ENCODE assay signal across 9 mouse cellular contexts in genomic region chr4:142095513-142096241, GRCm38 (mm10). TPM values are rescaled to one million over a fixed set of nuclear protein-coding genes. Genes with fewer than 3 reads are reported as not detected.
DNase-seq lines count a peak whose midpoint lies in the region; ATAC-seq and TF ChIP-seq lines count a peak whose summit lies in the region.
"Had no signal": no experiment of that assay in that cellular context is flagged by ENCODE, and none has a peak within 500 bp of the region (broad histone marks: within the 10 kb centered on the region; RNA-seq: fewer than 3 reads in every experiment).

No protein-coding gene starts in this region.

- TF ChIP-seq CTCF in kidney, adult 2 months (conservative IDR thresholded peaks at IDR 0.05; ENCODE audit: insufficient read depth, insufficient read length, low read depth, low read length): no peak

- H3K9me3 ChIP-seq in heart, embryonic 12.5 days (replicated peaks): no peaks in the 10 kb centered on the region
- H3K9me3 ChIP-seq: liver, embryonic 15.5 days had no signal

- H3K4me2 ChIP-seq in heart, embryonic 12.5 days: no peak overlapping the region
- H3K4me2 ChIP-seq: liver, embryonic 15.5 days had no signal

- no peak overlapping the region for H3K4me3 ChIP-seq in heart, embryonic 12.5 days
- H3K4me3 ChIP-seq in kidney, adult 2 months (ENCODE audit: insufficient read depth, low read depth, low read length): no peak overlapping the region
- H3K4me3 ChIP-seq: liver, embryonic 15.5 days had no signal

- H3K27me3 ChIP-seq in heart, embryonic 12.5 days (replicated peaks): 0 out of 2 replicates have a peak, but pooled peaks cover 3% of the 10 kb centered on the region
- no peaks in the 10 kb centered on the region for H3K27me3 ChIP-seq in kidney, adult 2 months (replicated peaks; ENCODE audit: control insufficient read depth, insufficient read depth, low read length)
- H3K27me3 ChIP-seq: liver, embryonic 15.5 days had no signal

- ATAC-seq in heart, embryonic 12.5 days (ENCODE audit: insufficient number of reproducible peaks, low FRiP score): no peak

- no peaks in the 10 kb centered on the region for H3K36me3 ChIP-seq in heart, embryonic 12.5 days
- no peaks in the 10 kb centered on the region for H3K36me3 ChIP-seq in kidney, adult 2 months (ENCODE audit: control insufficient read depth, insufficient read depth, low read length)
- H3K36me3 ChIP-seq: liver, embryonic 15.5 days had no signal

- H3K27ac ChIP-seq in heart, embryonic 12.5 days (ENCODE audit: poor library complexity, severe bottlenecking): no peak overlapping the region
- no peak overlapping the region for H3K27ac ChIP-seq in kidney, adult 2 months (ENCODE audit: insufficient read depth, low read depth, low read length)
- H3K27ac ChIP-seq: liver, embryonic 15.5 days had no signal

- H3K4me1 ChIP-seq in heart, embryonic 12.5 days (replicated peaks): peaks cover 32% of the 10 kb centered on the region
- peaks cover 2% of the 10 kb centered on the region; the same call in 1 of the 2 replicates for H3K4me1 ChIP-seq in kidney, adult 2 months (ENCODE audit: control insufficient read depth, insufficient read depth, low read length)

- TF ChIP-seq POLR2A in kidney, adult 2 months (IDR thresholded peaks at IDR 0.05; ENCODE audit: low read depth, low read length): no peak

- no peak overlapping the region for H3K9ac ChIP-seq in heart, embryonic 12.5 days
- H3K9ac ChIP-seq: liver, embryonic 15.5 days had no signal

- peak; percentile 84 to 87 for DNase-seq in heart, adult 18-20 months
- peak; percentile 92 for DNase-seq in adrenal gland, postnatal 25 days
- DNase-seq in gastrocnemius, adult 18-20 months (ENCODE audit: low spot score): peak; percentile 92
- peak; percentile 90 for DNase-seq in kidney, adult 2 months
- peak; percentile 51 for DNase-seq in ovary, postnatal 14 days (ENCODE audit: low spot score)
- no peak for DNase-seq in layer of hippocampus, adult 8-10 months (ENCODE audit: low spot score in 2 of 2)
- DNase-seq in right cerebral cortex, adult 2 months (ENCODE audit: low spot score in 2 of 2): no peak

- whole genome bisulfite sequencing in heart, embryonic 12.5 days: 62% methylated on average over 15 of the region's 15 CpGs
- 24% methylated on average over 15 of the region's 15 CpGs for WGBS in kidney, adult 2 months

RNA-seq across cellular contexts. Expression of gene Tmem51, which starts 11.6 kb away (rescaled TPM):
- total RNA-seq in heart, adult 18-20 months (2021): 1 to 10 TPM; 3.4 to 5.2 TPM
- polyA plus RNA-seq in heart, embryonic 12.5 days (2016; fragmentation: Nextera tagmentation; extraction: Ambion mirVana): 28.3 and 29.6 TPM in 2 replicates
- 1.8 and 5.2 TPM in 2 replicates for total RNA-seq in adrenal gland, postnatal 25 days (2021)
- under 1 TPM; 0.48 to 0.88 TPM for total RNA-seq in gastrocnemius, adult 18-20 months (2021)
- 59.6 and 60.4 TPM in 2 replicates for polyA plus RNA-seq in kidney, adult 2 months (2012; rRNA removed)
- 1 to 10 TPM; 3.4 to 7.1 (median 6.0) TPM for total RNA-seq in layer of hippocampus, adult 8-10 months (2022)

Comparison
In these comparisons a context has a peak if more than half of its experiments do, and no peak if none do; other contexts are left out.
1. DNase-seq: peak in heart, adult 18-20 months (2 of 2), adrenal gland, postnatal 25 days (single experiment), gastrocnemius, adult 18-20 months (single experiment), kidney, adult 2 months (single experiment) and ovary, postnatal 14 days (single experiment); none in layer of hippocampus, adult 8-10 months (0 of 2) and right cerebral cortex, adult 2 months (0 of 2).